Mouse (Mus musculus): ENCODE results near the gene Cgref1. TPM values are rescaled to one million over a fixed set of nuclear protein-coding genes. Genes with fewer than 3 reads are reported as not detected.

Gene Cgref1
- total RNA-seq (2021), result 1 to 10 TPM; 2.0 to 2.9 TPM
- long read RNA-seq, experiment 1, partial matches to known transcripts, result 0 of 2 reads
- long read RNA-seq, experiment 1, other reads (novel, unspliced or antisense), result 0 of 2 reads
- long read RNA-seq, experiment 2, partial matches to known transcripts, result 0 of 4 reads
- long read RNA-seq, experiment 2, other reads (novel, unspliced or antisense), result 2 of 4 reads

GRCm38 (mm10) chr5:30944956-30945781, at the start of gene Cgref1:
TSS of gene Cgref1 (minus strand) at chr5:30945591.
- DNase-seq, result peak; percentile 77
- intact Hi-C loops (cut with DNase I), result no loop called here
- peak within 1 kb of the TSS; percentile 70 for H3K4me3 ChIP-seq
- TF ChIP-seq CTCF (IDR thresholded peaks at IDR 0.05), result peak; percentile 31; the same call in 1 of the 2 replicates
- peak within 1 kb of the TSS; percentile 64 for H3K27ac ChIP-seq

- Histone ChIP-seq H3K27ac (no peak overlapping the region), H3K4me3 (no peak overlapping the region)
- no peak for TF ChIP-seq CTCF (IDR thresholded peaks at IDR 0.05)
- intact Hi-C loops (cut with DNase I), result no loop called here
- DNase-seq, result no peak
Observed at GRCm38 (mm10) chr5:30994074-30994473, 48.7 kb upstream of the Cgref1 start.

GRCm38 (mm10) chr5:30992980-30993676, 47.7 kb upstream of the Cgref1 start:
- Histone ChIP-seq H3K27ac (no peak overlapping the region), H3K4me3 (no peak overlapping the region)
- no peak for DNase-seq
- intact Hi-C loops (cut with DNase I), result no loop called here
- TF ChIP-seq CTCF (IDR thresholded peaks at IDR 0.05), result no peak

GRCm38 (mm10) chr5:30982357-30982756, 37.0 kb upstream of the Cgref1 start:
- intact Hi-C loops (cut with DNase I), result no loop called here
- DNase-seq, result no peak
- H3K27ac ChIP-seq, result no peak overlapping the region
- TF ChIP-seq CTCF (IDR thresholded peaks at IDR 0.05), result peak; percentile 69
- H3K4me3 ChIP-seq, result no peak overlapping the region

GRCm38 (mm10) chr5:30974870-30975656, 29.7 kb upstream of the Cgref1 start:
- Histone ChIP-seq H3K27ac (peak overlapping the region; percentile 84), H3K4me3 (no peak overlapping the region)
- no peak for TF ChIP-seq CTCF (IDR thresholded peaks at IDR 0.05)
- intact Hi-C loops (cut with DNase I), result loop anchor here (5.0 kb wide), 1 partner anchor 72 kb away; the partner anchor contains the start of genes Atraid and Slc5a6
- peak; percentile 81 for DNase-seq

GRCm38 (mm10) chr5:30969440-30969839, 24.0 kb upstream of the Cgref1 start:
- H3K4me3 ChIP-seq, result no peak overlapping the region
- no peak for DNase-seq
- no peak for TF ChIP-seq CTCF (IDR thresholded peaks at IDR 0.05)
- no peak overlapping the region for H3K27ac ChIP-seq
- intact Hi-C loops (cut with DNase I), result no loop called here

GRCm38 (mm10) chr5:30968416-30968815, 23.0 kb upstream of the Cgref1 start, which contains the start of gene Tcf23:
TSS of gene Tcf23 (plus strand) at chr5:30968662.
- no peak within 1 kb of the TSS for H3K4me3 ChIP-seq
- H3K27ac ChIP-seq, result no peak within 1 kb of the TSS
- intact Hi-C loops (cut with DNase I), result no loop called here
- no peak for TF ChIP-seq CTCF (IDR thresholded peaks at IDR 0.05)
- peak; percentile 63 for DNase-seq

GRCm38 (mm10) chr5:30966189-30966588, 20.8 kb upstream of the Cgref1 start:
- no peak for DNase-seq
- no peak overlapping the region for H3K4me3 ChIP-seq
- TF ChIP-seq CTCF (IDR thresholded peaks at IDR 0.05), result no peak
- intact Hi-C loops (cut with DNase I), result no loop called here
- no peak overlapping the region for H3K27ac ChIP-seq

GRCm38 (mm10) chr5:30963916-30964315, 18.5 kb upstream of the Cgref1 start:
- Histone ChIP-seq H3K27ac (no peak overlapping the region), H3K4me3 (no peak overlapping the region)
- DNase-seq, result no peak
- intact Hi-C loops (cut with DNase I), result no loop called here
- TF ChIP-seq CTCF (IDR thresholded peaks at IDR 0.05), result no peak

- TF ChIP-seq CTCF (IDR thresholded peaks at IDR 0.05), result no peak
- intact Hi-C loops (cut with DNase I), result no loop called here
- Histone ChIP-seq H3K4me3 (no peak overlapping the region), H3K27ac (peak overlapping the region; percentile 98)
- no peak for DNase-seq
Observed at GRCm38 (mm10) chr5:30961545-30962505, 16.4 kb upstream of the Cgref1 start.

GRCm38 (mm10) chr5:30960814-30961213, 15.4 kb upstream of the Cgref1 start:
- DNase-seq, result no peak
- no peak for TF ChIP-seq CTCF (IDR thresholded peaks at IDR 0.05)
- Histone ChIP-seq H3K27ac (peak overlapping the region; percentile 98), H3K4me3 (peak overlapping the region; percentile 89)
- intact Hi-C loops (cut with DNase I), result no loop called here
